Mouse (Mus musculus) CD8-positive naive resting alpha-beta T cell, adult 57 days (primary cell): ENCODE data around the gene Gm15107. TPM values are rescaled to one million over a fixed set of nuclear protein-coding genes. Genes with fewer than 3 reads are reported as not detected.

Source experiments
- total RNA-seq: library from RNA; stranded (reverse); gene quantifications from one replicate; pipeline ENCODE4 v1.2.4, GENCODE M21; 2023

Gm15107 gene
- not detected for total RNA-seq

DNA sequence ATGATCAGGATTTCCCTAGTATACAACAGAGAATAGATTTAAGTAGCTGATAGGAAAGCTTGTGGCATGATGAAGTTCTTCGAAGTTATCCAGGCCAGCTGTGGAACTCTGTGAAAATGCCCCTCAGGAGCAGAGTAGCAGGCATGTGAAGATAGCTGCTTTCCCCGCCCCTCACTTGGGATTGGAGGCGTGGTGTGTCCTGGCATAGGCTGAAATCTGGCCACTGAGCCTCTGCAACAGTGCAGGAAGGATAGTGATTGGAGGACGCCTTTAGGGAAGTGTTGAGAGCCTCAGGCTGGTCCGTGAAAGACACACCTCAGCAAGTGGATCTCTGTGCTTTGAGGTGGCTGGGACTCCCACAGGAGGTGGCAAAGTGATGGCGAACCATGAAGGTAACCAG is at the start of gene Gm15107:
TSS of gene Gm15107 (plus strand) at position 301 of the 400 bp plus-strand sequence.

Other genes starting within 250 kb of the Gm15107 start
- not detected for gene Gm15080, start 187.7 kb upstream of the Gm15107 start, total RNA-seq